Mouse (Mus musculus) kidney, adult 2 months (tissue): ENCODE data around the gene Zdhhc1. TPM values are rescaled to one million over a fixed set of nuclear protein-coding genes. Genes with fewer than 3 reads are reported as not detected.

Source experiments
- DNase-seq: peaks from one replicate; pipeline ENCODE4 v3.0.0; 2021
- H3K27ac ChIP-seq: fragments of 200-500 bp; 2 replicates; pipeline ENCODE4 v1.5.1; 2012; ENCODE audit warnings: low read depth, low read length, control low read depth, inconsistent platforms; ENCODE audit not compliant: insufficient read depth
- H3K27me3 ChIP-seq: fragments of 200-500 bp; replicated peaks from 2 replicates; pipeline ENCODE4 v1.6.1; 2012; ENCODE audit warnings: mild to moderate bottlenecking, moderate library complexity, low read length, inconsistent platforms; ENCODE audit not compliant: control insufficient read depth, insufficient read depth
- H3K36me3 ChIP-seq: fragments of 200-500 bp; 2 replicates; pipeline ENCODE4 v1.6.1; 2012; ENCODE audit warnings: mild to moderate bottlenecking, moderate library complexity, low read length, inconsistent platforms; ENCODE audit not compliant: control insufficient read depth, insufficient read depth
- H3K4me1 ChIP-seq: fragments of 200-500 bp; 2 replicates; pipeline ENCODE4 v1.6.1; 2011; ENCODE audit warnings: low read length; ENCODE audit not compliant: control insufficient read depth, insufficient read depth
- H3K4me3 ChIP-seq: fragments of 200-500 bp; 2 replicates; pipeline ENCODE4 v1.5.1; 2011; ENCODE audit warnings: mild to moderate bottlenecking, low read depth, low read length, control low read depth; ENCODE audit not compliant: insufficient read depth
- CTCF ChIP-seq: fragments of 200-500 bp; conservative IDR thresholded peaks from 2 replicates; pipeline ENCODE4 v1.5.1; 2011; ENCODE audit warnings: low read depth, mild to moderate bottlenecking, control low read depth, low read length, moderate library complexity, mixed read lengths; ENCODE audit not compliant: insufficient read depth, insufficient read length
- POLR2A ChIP-seq: fragments of 200-500 bp; IDR thresholded peaks from one replicate; pipeline ENCODE4 v1.6.1; 2011; ENCODE audit warnings: low read depth, low read length, control low read depth
- WGBS: fragments of 180-500 bp; shearing (Covaris S2); methylation state at CpG from one replicate; pipeline ENCODE4 v1.1.7; 2018; 5-methylcytosine and 5-hydroxymethylcytosine counted together
- polyA plus RNA-seq: library from polyadenylated mRNA; depleted of rRNA; stranded (reverse); fragments of >200 nt; gene quantifications from 2 replicates; pipeline ENCODE4 v1.2.3, GENCODE M21; 2012

Gene Zdhhc1
- polyA plus RNA-seq, 1 experiment: 47.6 TPM

GRCm38 (mm10) chr8:105538940-105539339, 42.2 kb upstream of the Zdhhc1 start:
- peaks cover 7% of the 10 kb centered on the region; the same call in 1 of the 2 replicates for H3K4me1 ChIP-seq
- DNase-seq: no peak
- no peak overlapping the region for H3K27ac ChIP-seq
- no peak overlapping the region for H3K4me3 ChIP-seq
- peaks cover 7% of the 10 kb centered on the region; the same call in 1 of the 2 replicates for H3K36me3 ChIP-seq
- H3K27me3 ChIP-seq: no peaks in the 10 kb centered on the region
- WGBS: 69% methylated on average over 4 of the region's 4 CpGs
- TF ChIP-seq CTCF: no peak
- no peak for TF ChIP-seq POLR2A

- Histone ChIP-seq H3K4me1 (peaks cover 7% of the 10 kb centered on the region; the same call in 1 of the 2 replicates), H3K4me3 (no peak overlapping the region), H3K36me3 (peaks cover 7% of the 10 kb centered on the region; the same call in 1 of the 2 replicates), H3K27me3 (no peaks in the 10 kb centered on the region), H3K27ac (no peak overlapping the region)
- WGBS: 59% methylated on average over 6 of the region's 6 CpGs
- DNase-seq: no peak
- no peak for TF ChIP-seq POLR2A
- no peak for TF ChIP-seq CTCF
Measured at GRCm38 (mm10) chr8:105537011-105537677, 40.4 kb upstream of the Zdhhc1 start.

- WGBS: 85% methylated on average over 3 of the region's 3 CpGs
- H3K27ac ChIP-seq: no peak overlapping the region
- no peaks in the 10 kb centered on the region for H3K27me3 ChIP-seq
- H3K36me3 ChIP-seq: peaks cover 7% of the 10 kb centered on the region; the same call in 1 of the 2 replicates
- TF ChIP-seq CTCF (no peak), POLR2A (no peak)
- no peak for DNase-seq
- H3K4me3 ChIP-seq: no peak overlapping the region
- peaks cover 7% of the 10 kb centered on the region; the same call in 1 of the 2 replicates for H3K4me1 ChIP-seq
Measured at GRCm38 (mm10) chr8:105536546-105536945, 39.8 kb upstream of the Zdhhc1 start.

GRCm38 (mm10) chr8:105533892-105534329, 37.2 kb upstream of the Zdhhc1 start:
- peak; percentile 75 for DNase-seq
- Histone ChIP-seq H3K4me3 (no peak overlapping the region), H3K4me1 (peaks cover 9% of the 10 kb centered on the region), H3K27ac (peak overlapping the region; percentile 46; the same call in 1 of the 2 replicates), H3K27me3 (no peaks in the 10 kb centered on the region), H3K36me3 (peaks cover 5% of the 10 kb centered on the region; the same call in 1 of the 2 replicates)
- TF ChIP-seq POLR2A (no peak), CTCF (peak; percentile 79)
- 0% methylated on average over 1 of the region's 1 CpGs for WGBS

- Histone ChIP-seq H3K27ac (peak overlapping the region; percentile 46; the same call in 1 of the 2 replicates), H3K4me3 (no peak overlapping the region), H3K4me1 (peaks cover 10% of the 10 kb centered on the region), H3K36me3 (0 out of 2 replicates have a peak, but pooled peaks cover 3% of the 10 kb centered on the region), H3K27me3 (no peaks in the 10 kb centered on the region)
- TF ChIP-seq POLR2A: no peak
- no peak for TF ChIP-seq CTCF
- DNase-seq: no peak
- WGBS: 9% methylated on average over 2 of the region's 2 CpGs
Measured at GRCm38 (mm10) chr8:105533439-105533838, 36.7 kb upstream of the Zdhhc1 start.

- WGBS: 50% methylated on average over 2 of the region's 2 CpGs
- H3K27ac ChIP-seq: no peak overlapping the region
- DNase-seq: peak; percentile 71
- no peak overlapping the region for H3K4me3 ChIP-seq
- H3K4me1 ChIP-seq: peaks cover 10% of the 10 kb centered on the region
- H3K27me3 ChIP-seq: no peaks in the 10 kb centered on the region
- TF ChIP-seq CTCF: peak; percentile 65
- TF ChIP-seq POLR2A: no peak
- no peaks in the 10 kb centered on the region for H3K36me3 ChIP-seq
Measured at GRCm38 (mm10) chr8:105531774-105532173, 35.1 kb upstream of the Zdhhc1 start.

GRCm38 (mm10) chr8:105529271-105529670, 32.6 kb upstream of the Zdhhc1 start:
- DNase-seq: peak; percentile 55
- 71% methylated on average over 3 of the region's 3 CpGs for WGBS
- H3K4me1 ChIP-seq: peaks cover 10% of the 10 kb centered on the region
- H3K27me3 ChIP-seq: no peaks in the 10 kb centered on the region
- peak overlapping the region; percentile 37; the same call in 1 of the 2 replicates for H3K27ac ChIP-seq
- H3K36me3 ChIP-seq: peaks cover 2% of the 10 kb centered on the region
- TF ChIP-seq POLR2A (no peak), CTCF (no peak)
- H3K4me3 ChIP-seq: no peak overlapping the region
